Mouse (Mus musculus) forebrain, postnatal 0 days (tissue): ENCODE measurements around the gene Prl3d1. TPM values are rescaled to one million over a fixed set of nuclear protein-coding genes. Genes with fewer than 3 reads are reported as not detected.
"Not testable (repeated sequence)": the region's sequence is repeated elsewhere in the genome, so short reads cannot be mapped to it uniquely, and the experiment has no call there.

Experiments used
- ATAC-seq: fragments of 200-750 bp; cut with Nextera tagmentation; 2 replicates; pipeline ENCODE4 v1.8.0; 2017; ENCODE audit warnings: mild to moderate bottlenecking, moderate library complexity
- DNase-seq: peaks from one replicate; pipeline ENCODE4 v3.0.0-alpha.2; 2015
- H3K27ac ChIP-seq: fragments of 300-500 bp; sonication (generic); 2 replicates; pipeline ENCODE4 v1.5.1; 2014; ENCODE audit warnings: low read depth, mild to moderate bottlenecking, antibody characterized with exemption, low read length, moderate library complexity, mixed read lengths
- H3K27me3 ChIP-seq: fragments of 300-500 bp; sonication (generic); 2 replicates; pipeline ENCODE4 v1.6.1; 2014; ENCODE audit warnings: mild to moderate bottlenecking, low read length, mixed read lengths; ENCODE audit not compliant: insufficient read depth
- H3K36me3 ChIP-seq: fragments of 300-500 bp; sonication (generic); 2 replicates; pipeline ENCODE4 v1.6.1; 2014; ENCODE audit warnings: mild to moderate bottlenecking, moderate library complexity; ENCODE audit not compliant: insufficient read depth
- H3K4me1 ChIP-seq: fragments of 300-500 bp; sonication (generic); 2 replicates; pipeline ENCODE4 v1.6.1; 2014; ENCODE audit warnings: antibody characterized with exemption; ENCODE audit not compliant: insufficient read depth
- H3K4me2 ChIP-seq: fragments of 300-500 bp; sonication (generic); 2 replicates; pipeline ENCODE4 v1.6.1; 2014; ENCODE audit warnings: low read depth, mild to moderate bottlenecking, moderate library complexity
- H3K4me3 ChIP-seq: fragments of 300-500 bp; sonication (generic); 2 replicates; pipeline ENCODE4 v1.5.1; 2014; ENCODE audit warnings: low read depth, low read length, mixed read lengths
- H3K9ac ChIP-seq: fragments of 300-500 bp; sonication (generic); 2 replicates; pipeline ENCODE4 v1.6.1; 2014; ENCODE audit warnings: mild to moderate bottlenecking
- H3K9me3 ChIP-seq: fragments of 300-500 bp; sonication (generic); 2 replicates; pipeline ENCODE4 v1.6.1; 2016; ENCODE audit warnings: low read length
- CTCF ChIP-seq: sonication (generic); IDR thresholded peaks from 2 replicates; pipeline ENCODE4 v1.5.1; 2016; ENCODE audit warnings: antibody characterized with exemption, control low read depth, low read depth
- WGBS: fragments of 180-500 bp; shearing (Covaris S2); extraction: QIAGEN DNeasy Blood & Tissue Kit; methylation state at CpG from one replicate; pipeline ENCODE4 v1.1.7; 2014; 5-methylcytosine and 5-hydroxymethylcytosine counted together
- polyA plus RNA-seq: library from polyadenylated mRNA; unstranded; fragments of >200 nt; fragmentation: Nextera tagmentation; extraction: Ambion mirVana; gene quantifications from 2 replicates; pipeline ENCODE4 v1.2.1, GENCODE M21; 2015
- total RNA-seq: library from RNA; depleted of rRNA; stranded (reverse); fragments of >200 nt; gene quantifications from 2 replicates; pipeline ENCODE4 v1.2.3, GENCODE M21; 2014; rRNA removed

Gene Prl3d1
- total RNA-seq (not detected in 2 replicates), polyA plus RNA-seq (not detected in 2 replicates)

DNA sequence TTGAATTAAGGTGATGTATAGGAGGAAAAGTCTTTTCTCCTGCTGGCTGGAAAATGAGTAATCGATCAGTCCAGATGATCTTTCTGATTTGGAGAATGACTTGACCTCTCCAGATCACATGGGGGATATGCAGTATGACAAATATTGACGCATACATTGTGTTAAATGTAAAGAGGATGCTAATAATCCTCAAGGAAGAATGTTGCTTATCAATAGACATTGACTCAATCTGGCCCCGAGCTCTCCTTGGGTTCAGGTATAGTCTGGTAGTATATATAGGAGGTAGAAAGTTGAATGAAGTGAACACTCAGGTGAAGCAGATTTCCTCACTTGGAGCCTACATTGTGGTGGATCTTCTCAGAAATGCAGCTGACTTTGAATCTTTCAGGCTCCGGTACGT is at the start of gene Prl3d1:
Prl3d1 (plus strand) TSS at position 301 of the 400 bp plus-strand sequence.
- not testable (repeated sequence) for ATAC-seq, H3K9me3 ChIP-seq, DNase-seq, H3K9ac ChIP-seq, H3K4me3 ChIP-seq, H3K4me1 ChIP-seq, H3K27ac ChIP-seq, H3K4me2 ChIP-seq, H3K27me3 ChIP-seq, H3K36me3 ChIP-seq
- WGBS: 96% methylated on average over 5 of the region's 5 CpGs

GRCm38 (mm10) chr13:27057270-27057669 is 36.7 kb upstream of the Prl3d1 start, which contains the start of gene Prl:
Gene Prl, plus strand, starts transcription at chr13:27057570.
- no peak within 1 kb of the TSS for H3K4me3 ChIP-seq
- no peak for ATAC-seq
- H3K9me3 ChIP-seq: no peaks in the 10 kb centered on the region
- TF ChIP-seq CTCF: no peak
- H3K4me2 ChIP-seq: no peak within 1 kb of the TSS
- no peaks in the 10 kb centered on the region for H3K27me3 ChIP-seq
- DNase-seq: no peak
- H3K27ac ChIP-seq: no peak within 1 kb of the TSS
- 96% methylated on average over 1 of the region's 1 CpGs for WGBS
- H3K4me1 ChIP-seq: no peaks in the 10 kb centered on the region
- H3K36me3 ChIP-seq: no peaks in the 10 kb centered on the region
- H3K9ac ChIP-seq: no peak within 1 kb of the TSS

DNA sequence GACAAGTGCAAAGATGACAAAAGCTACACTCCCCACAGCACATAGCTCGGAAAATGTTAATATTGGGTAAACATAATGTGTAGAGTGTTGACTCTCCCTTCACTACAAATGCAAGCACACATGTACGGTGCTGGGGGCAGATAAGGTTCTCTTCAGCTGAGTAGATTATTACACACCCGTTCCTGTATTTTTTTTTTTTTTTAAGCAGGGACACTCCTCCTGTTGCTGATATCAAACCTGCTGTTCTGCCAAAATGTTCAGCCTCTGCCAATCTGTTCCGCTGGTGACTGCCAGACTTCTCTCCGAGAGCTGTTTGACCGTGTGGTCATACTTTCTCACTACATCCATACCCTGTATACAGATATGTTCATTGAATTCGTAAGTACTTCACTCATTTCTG is 34.8 kb upstream of the Prl3d1 start:
- DNase-seq (peak; percentile 42), ATAC-seq (peak; percentile 45; the same call in 1 of the 2 replicates)
- no peak overlapping the region for H3K4me3 ChIP-seq
- no peak overlapping the region for H3K27ac ChIP-seq
- WGBS: 63% methylated on average over 7 of the region's 7 CpGs
- no peak overlapping the region for H3K4me2 ChIP-seq
- no peak overlapping the region for H3K9ac ChIP-seq
- no peak for TF ChIP-seq CTCF
- H3K36me3 ChIP-seq: no peaks in the 10 kb centered on the region
- no peaks in the 10 kb centered on the region for H3K9me3 ChIP-seq
- no peaks in the 10 kb centered on the region for H3K4me1 ChIP-seq
- no peaks in the 10 kb centered on the region for H3K27me3 ChIP-seq

DNA sequence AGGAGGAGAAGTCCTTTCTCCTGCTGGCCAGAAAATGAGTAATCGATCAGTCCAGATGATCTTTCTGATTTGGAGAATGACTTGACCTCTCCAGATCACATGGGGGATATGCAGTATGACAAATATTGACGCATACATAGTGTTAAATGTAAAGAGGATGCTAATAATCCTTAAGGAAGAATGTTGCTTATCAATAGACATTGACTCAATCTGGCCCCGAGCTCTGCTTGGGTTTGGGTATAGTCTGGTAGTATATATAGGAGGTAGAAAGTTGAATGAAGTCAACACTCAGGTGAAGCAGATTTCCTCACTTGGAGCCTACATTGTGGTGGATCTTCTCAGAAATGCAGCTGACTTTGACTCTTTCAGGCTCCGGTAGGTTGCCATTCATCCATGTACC is 27.4 kb downstream of the Prl3d1 start, which contains the start of gene Prl3d2:
Prl3d2 (plus strand) TSS at position 301 of the 400 bp plus-strand sequence.
- 100% methylated on average over 3 of the region's 4 CpGs for WGBS
- not testable (repeated sequence) for H3K27ac ChIP-seq, H3K9me3 ChIP-seq, ATAC-seq, DNase-seq, H3K36me3 ChIP-seq, H3K27me3 ChIP-seq, H3K4me3 ChIP-seq, H3K9ac ChIP-seq, H3K4me1 ChIP-seq, H3K4me2 ChIP-seq

- H3K27ac ChIP-seq: no peak overlapping the region
- DNase-seq (no peak), ATAC-seq (no peak)
- H3K36me3 ChIP-seq: no peaks in the 10 kb centered on the region
- no peak for TF ChIP-seq CTCF
- H3K4me2 ChIP-seq: no peak overlapping the region
- H3K27me3 ChIP-seq: no peaks in the 10 kb centered on the region
- no peak overlapping the region for H3K4me3 ChIP-seq
- H3K4me1 ChIP-seq: no peaks in the 10 kb centered on the region
- H3K9ac ChIP-seq: no peak overlapping the region
- no peaks in the 10 kb centered on the region for H3K9me3 ChIP-seq
- WGBS: 69% methylated on average over 1 of the region's 1 CpGs
Measured at GRCm38 (mm10) chr13:27148264-27148663, 54.3 kb downstream of the Prl3d1 start.

Other genes with a start within 250 kb of the Prl3d1 start
- not detected in 2 replicates for gene Prl, start 36.6 kb upstream of the Prl3d1 start, total RNA-seq
- not detected in 2 replicates for gene Prl, start 36.6 kb upstream of the Prl3d1 start, polyA plus RNA-seq
- not detected in 2 replicates for gene Prl3d2, start 27.5 kb downstream of the Prl3d1 start, total RNA-seq
- gene Prl3d2, start 27.5 kb downstream of the Prl3d1 start, polyA plus RNA-seq: not detected in 2 replicates
- gene Prl3d3, start 62.6 kb downstream of the Prl3d1 start, total RNA-seq: not detected in 2 replicates
- gene Prl3d3, start 62.6 kb downstream of the Prl3d1 start, polyA plus RNA-seq: not detected in 2 replicates
- gene Prl3c1, start 102.5 kb downstream of the Prl3d1 start, total RNA-seq: not detected in 2 replicates
- gene Prl3c1, start 102.5 kb downstream of the Prl3d1 start, polyA plus RNA-seq: not detected in 2 replicates
- gene Prl3b1, start 147.7 kb downstream of the Prl3d1 start, total RNA-seq: not detected in 2 replicates
- not detected in 2 replicates for gene Prl3b1, start 147.7 kb downstream of the Prl3d1 start, polyA plus RNA-seq
- not detected in 2 replicates for gene Prl3a1, start 165.2 kb downstream of the Prl3d1 start, total RNA-seq
- not detected in 2 replicates for gene Prl3a1, start 165.2 kb downstream of the Prl3d1 start, polyA plus RNA-seq
- gene Prl6a1, start 218.4 kb downstream of the Prl3d1 start, total RNA-seq: not detected in 2 replicates
- not detected in 2 replicates for gene Prl6a1, start 218.4 kb downstream of the Prl3d1 start, polyA plus RNA-seq